Mouse (Mus musculus) lung, postnatal 10 days (tissue): ENCODE results near the gene Rpl10-ps3.

Source experiments
- DNase-seq: peaks from one replicate; pipeline ENCODE4 v3.0.0; 2021

Gene Rpl10-ps3

GRCm38 (mm10) chr9:50305666-50306402, 38.9 kb downstream of the Rpl10-ps3 start:
- DNase-seq, result no peak

DNA sequence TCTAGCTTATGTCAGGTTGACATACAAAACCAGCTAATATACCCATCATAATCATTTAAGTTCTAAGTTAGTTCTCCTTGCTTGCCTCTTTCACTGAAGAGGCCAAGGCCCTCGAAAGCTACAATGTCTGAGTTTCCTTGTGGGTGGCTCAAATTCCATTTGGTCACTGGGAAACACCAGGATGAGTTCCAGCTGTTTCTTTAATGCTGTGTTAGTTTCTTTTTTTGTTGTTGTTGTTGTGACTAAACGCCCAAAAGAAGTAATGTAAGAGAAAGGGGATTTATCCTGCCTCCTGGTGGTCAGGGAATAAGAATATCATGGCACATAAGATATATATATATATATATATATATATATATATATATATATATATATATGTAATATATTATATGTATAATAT, 39.7 kb downstream of the Rpl10-ps3 start:
- DNase-seq, result peak; percentile 10

GRCm38 (mm10) chr9:50304004-50304403, 40.8 kb downstream of the Rpl10-ps3 start:
- peak; percentile 56 for DNase-seq

- DNase-seq, result no peak
These were observed 43.0 kb downstream of the Rpl10-ps3 start for GRCm38 (mm10) chr9:50301722-50302121.

- no peak for DNase-seq
These were observed 46.4 kb downstream of the Rpl10-ps3 start for GRCm38 (mm10) chr9:50298389-50298788.
